Mouse (Mus musculus) ovary, adult 18-20 months (tissue): Measurements from ENCODE around the gene Tes.
A peak's percentile ranks its signal among the peaks of the same experiment; 100 is the strongest.

Experiments
- DNase-seq: peaks from one replicate; pipeline ENCODE4 v3.0.0; 2022; ENCODE audit warnings: low spot score, mixed read lengths

Gene Tes

DNA sequence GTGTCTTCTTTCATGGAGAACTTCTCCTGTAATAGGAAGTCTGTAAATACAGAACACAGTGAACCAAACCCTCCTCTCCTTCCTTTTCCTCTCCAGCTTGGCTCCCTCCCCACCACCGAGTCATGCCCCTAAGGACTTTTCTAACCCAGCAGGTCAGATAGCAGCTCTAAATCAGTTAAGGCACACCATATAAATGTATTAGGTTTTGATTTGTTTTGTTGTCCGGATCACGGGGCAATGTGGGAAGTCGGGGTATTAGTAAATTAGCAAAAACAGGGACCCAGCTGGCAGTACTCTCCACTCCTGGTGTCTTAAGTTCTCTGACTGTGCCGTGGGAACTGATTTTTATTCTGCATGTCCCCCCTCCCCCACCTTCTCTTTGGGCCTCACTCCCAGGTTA is 14.4 kb downstream of the Tes start:
- no peak for DNase-seq

DNA sequence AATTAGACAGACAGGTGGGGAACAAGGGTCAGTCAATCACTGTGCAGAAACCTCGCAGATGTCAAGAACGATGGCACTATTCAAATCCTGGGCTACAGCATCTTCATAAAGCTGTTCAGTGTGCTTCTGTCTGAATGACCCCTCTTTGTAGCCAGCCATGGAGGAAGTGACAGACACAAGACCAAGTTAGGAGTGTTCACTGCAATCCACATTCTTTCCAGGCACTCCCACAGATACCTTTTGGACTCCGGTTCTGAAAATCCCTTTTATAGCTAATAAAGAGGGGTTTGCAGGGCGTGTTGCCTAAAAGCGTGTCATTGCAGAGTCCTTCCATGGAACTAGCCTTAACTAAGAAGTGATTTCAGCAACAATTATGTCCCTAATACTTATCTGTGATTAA is 14.9 kb downstream of the Tes start:
- DNase-seq, result no peak

DNA sequence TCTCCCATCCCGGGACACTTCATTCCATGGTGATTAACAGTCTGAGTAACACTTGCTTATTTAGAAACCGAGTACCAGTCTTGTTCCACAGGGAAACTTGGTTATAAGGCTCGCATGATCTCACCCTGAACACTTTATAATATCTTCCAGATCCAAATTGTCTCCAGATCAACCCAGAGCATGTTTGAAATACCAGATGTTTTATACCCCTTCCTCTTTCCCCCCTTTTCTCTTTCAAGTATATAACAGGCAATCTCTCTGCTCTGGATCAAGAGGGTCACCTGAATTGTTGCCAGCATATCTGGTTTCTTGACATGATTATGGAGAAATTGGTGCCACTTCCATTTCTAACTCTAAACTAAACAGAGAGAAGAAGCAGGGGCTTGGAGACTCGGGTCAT is 17.3 kb downstream of the Tes start:
- no peak for DNase-seq

DNA sequence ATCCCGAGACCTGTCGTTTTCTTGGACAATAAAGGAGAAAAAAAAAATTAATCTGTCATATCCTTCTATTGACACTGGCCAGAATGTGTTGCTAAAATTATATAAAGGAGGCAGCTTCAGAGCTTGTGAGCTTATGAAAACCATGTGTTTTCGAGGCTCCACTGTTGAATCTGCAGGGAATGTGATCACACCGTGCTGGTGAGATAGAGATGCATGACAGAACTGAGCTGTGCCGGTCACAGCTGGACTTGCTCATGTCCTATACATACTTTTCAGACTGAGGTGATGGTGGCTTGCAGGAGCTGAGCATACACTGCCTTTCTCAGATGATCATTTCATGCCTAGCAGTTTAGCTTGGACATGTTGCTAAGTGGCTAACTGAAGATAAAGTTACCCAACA is 17.9 kb downstream of the Tes start:
- DNase-seq, result no peak

DNA sequence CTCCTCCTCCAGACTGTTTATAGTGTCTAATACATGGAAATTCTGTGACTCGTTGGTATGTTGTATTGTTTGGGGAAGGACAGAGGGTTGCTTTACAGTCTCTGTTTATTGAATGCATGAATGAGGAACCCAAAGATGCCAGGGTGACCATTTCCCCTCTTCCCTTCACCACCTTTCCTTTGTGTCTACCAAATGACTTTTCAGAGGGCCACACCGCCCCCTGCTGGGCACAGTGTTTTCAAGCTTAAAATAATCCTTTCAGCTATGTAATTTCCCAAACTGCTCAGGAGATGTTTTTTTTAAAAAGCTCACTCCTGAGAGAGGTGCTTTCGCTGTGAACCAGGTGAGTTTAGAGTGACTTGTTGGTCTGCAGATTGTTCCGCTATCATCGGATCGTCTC is 22.5 kb downstream of the Tes start:
- peak; percentile 35 for DNase-seq

DNA sequence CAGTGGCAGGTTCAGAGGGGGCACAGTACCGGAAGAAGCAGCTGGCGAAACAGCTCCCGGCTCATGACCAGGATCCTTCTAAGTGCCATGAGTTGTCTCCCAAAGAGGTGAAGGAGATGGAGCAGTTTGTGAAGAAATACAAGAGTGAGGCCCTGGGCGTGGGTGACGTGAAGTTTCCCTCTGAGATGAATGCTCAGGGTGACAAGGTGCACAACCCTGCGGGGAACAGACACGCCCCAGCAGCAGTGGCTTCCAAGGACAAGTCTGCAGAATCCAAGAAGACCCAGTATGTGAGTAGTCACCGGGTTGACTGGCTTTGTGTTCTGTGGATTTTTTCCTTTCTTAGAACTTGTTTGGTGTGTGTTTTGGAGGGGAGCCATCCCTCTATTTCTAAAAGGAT is 32.4 kb downstream of the Tes start:
- DNase-seq, result no peak

DNA sequence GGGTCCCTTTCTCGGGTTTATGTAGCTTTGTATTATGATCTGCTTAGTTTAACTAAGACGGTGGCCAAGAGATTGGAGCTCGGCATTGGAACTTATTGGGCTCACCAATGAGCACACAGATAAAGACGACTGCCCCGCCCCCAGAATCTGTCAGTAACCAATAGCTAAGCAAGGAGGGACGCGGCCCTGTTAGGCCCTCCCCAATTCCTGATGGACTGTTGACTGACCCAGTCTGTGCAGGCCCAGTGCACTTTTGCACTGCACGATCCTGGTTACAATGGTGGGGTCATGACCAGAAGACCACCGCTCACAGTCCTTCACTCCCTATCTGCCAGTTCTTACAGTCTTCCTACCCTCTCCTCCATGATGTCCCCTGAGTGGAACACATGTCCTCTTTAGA is 33.6 kb downstream of the Tes start:
- DNase-seq, result no peak

DNA sequence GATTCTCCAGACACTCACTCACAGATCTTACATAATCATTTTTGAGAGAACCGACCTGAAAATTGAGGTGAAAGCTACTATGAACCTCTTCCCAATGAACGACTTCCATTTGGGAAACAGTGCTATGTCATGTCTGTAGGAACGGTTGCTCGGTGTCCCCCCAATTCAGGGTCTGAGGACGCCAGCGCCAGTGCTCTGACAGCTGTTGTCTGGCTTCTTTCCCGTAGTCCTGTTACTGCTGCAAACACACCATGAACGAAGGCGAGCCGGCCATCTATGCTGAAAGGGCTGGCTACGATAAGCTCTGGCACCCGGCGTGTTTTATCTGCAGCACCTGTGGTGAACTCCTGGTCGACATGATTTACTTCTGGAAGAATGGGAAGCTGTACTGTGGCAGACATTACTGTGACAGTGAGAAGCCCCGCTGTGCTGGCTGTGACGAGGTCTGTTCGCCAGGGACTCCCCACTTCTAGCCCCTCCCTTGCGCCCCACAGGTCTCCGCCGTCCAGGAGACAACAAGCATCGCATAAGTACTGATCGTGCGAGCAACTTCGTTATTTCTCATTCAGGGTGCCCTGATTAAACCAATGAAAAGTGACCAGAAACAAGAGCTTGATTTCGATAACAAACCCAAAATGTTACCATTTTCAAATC is 34.7 kb downstream of the Tes start:
- no peak for DNase-seq

DNA sequence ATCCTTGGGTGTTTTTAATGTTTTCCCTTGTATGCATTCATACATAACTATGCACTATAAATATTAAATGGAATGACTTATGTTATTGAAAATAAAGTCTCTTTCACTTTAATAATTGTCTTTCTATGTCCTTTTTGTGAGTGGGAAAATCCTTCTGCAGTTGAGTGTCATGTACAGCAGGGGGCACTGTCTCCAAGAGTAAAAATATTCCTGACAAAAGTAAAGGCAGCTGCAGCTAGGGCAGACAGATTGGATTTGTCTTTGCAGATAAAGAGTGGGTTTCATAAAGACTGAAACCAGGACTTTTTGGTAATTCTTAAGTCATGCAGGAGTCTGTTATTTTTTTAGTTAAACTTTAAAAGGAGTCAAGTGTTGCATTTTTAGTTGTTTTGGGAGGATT is 40.8 kb downstream of the Tes start:
- DNase-seq, result no peak

DNA sequence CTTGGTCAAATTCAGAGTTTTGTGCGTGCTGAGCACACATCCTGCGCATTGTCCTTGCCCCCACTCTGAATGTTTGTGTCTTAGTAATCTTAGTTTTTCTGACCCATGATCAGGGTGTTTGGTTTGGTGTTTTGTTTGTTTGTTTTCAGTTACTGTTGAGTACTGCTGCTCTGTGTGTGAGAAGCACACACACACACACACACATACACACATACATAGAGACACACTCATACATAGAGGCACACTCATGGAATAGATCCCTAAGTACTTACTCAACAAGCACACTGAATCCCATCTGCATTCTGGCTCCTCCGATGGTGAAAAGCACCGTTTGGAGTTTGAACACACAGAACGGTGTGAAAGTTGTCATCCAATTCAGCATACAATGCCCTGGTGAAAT is 41.5 kb downstream of the Tes start:
- DNase-seq, result no peak

DNA sequence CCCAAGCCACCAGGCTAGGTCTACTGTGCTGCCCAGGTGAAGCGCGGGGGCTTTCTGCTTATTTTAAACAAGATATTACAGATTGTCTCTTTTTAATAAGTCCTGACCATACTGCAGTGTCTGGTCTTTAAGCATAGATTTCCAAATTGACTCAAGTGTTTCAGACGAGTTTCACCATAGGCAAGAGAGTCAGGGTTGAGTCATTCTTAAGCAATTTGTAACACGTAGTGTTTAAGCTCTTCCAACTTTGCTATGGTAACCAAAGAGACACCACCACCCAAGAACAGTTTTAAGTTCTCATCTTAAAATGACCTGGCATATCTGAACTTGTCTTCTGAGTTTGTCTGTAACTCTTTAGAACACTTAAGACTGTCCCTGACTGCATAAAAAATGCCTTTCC is 44.3 kb downstream of the Tes start:
- no peak for DNase-seq

DNA sequence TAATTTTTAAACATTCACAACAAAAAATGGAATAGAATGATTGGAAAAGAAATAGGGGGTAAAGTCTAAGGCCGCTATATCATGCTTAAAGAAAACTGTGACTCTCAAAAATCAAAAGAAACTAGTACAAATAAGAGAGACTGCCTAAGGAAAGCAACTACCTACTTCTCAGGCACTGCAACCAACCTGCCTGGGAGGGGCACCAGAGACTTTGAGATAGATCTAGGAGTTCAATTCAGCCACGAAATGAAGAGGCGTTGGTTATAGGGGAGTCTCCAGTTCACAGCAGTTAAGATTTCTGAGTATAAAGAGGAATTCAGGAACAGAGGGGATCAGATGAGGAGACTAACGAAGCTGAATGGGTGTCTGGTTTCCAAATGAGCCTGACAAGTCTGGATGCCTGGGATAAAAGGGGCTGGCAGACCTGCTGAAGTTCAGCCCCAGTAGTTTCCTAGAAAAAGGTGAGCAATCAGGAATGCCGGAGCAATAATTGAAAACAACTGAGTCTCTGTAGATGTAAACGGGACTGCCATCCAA is 45.7 kb downstream of the Tes start:
- no peak for DNase-seq

DNA sequence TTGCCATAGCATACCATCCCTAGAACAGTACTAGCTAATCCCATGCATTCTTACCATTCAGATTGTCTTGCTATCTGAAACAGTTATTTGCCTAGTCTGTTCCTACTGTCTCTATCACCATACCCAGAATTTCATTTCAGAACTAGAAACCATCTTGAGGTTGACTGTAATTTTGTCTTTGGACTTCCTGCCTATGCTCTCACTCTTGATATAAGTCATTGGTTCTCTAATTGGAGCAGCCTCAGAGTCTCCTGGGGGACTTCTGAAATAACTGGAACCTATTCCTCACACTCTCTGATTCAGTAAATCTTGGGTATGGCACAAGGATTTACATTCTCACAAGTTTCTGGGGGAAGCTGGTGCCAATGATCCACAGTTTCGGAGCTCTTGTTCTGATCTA is 47.1 kb downstream of the Tes start:
- no peak for DNase-seq

DNA sequence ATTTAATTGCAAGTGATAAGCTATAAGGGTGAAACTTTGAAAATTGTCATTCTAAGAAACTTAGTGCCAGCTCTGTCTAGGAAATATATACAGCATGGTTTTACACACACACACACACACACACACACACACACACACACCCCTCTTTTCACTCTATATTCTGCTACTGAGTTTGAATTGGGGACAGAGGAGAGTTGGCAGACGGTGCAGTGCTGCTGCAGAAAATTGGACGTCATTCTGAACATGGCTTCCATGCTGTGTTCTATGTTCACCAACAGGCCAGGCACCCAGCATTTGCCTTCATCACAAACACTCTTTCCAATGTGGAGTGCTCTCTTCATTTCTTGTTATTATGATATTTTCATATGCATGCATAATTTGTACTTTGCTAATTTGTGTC is 48.0 kb downstream of the Tes start:
- no peak for DNase-seq

DNA sequence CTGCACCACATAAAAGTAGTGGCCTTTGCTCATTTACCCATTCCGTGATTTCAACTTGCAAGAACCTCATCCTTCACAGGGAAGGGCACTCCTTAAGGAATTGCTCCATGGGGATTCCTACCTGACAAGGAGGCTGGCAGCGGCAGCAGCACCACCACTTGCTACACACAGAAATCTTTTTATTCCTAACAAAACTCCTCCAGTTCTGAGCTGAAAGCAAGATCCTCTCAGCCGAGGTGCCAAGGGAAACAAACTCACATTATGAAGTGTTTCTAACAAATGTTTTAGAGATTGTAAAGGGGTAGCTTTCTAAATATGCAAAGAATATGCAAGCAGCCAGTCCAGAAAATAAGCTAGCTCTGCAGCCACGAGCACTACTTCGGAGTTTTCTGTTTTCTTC is 49.6 kb downstream of the Tes start:
- DNase-seq, result no peak

DNA sequence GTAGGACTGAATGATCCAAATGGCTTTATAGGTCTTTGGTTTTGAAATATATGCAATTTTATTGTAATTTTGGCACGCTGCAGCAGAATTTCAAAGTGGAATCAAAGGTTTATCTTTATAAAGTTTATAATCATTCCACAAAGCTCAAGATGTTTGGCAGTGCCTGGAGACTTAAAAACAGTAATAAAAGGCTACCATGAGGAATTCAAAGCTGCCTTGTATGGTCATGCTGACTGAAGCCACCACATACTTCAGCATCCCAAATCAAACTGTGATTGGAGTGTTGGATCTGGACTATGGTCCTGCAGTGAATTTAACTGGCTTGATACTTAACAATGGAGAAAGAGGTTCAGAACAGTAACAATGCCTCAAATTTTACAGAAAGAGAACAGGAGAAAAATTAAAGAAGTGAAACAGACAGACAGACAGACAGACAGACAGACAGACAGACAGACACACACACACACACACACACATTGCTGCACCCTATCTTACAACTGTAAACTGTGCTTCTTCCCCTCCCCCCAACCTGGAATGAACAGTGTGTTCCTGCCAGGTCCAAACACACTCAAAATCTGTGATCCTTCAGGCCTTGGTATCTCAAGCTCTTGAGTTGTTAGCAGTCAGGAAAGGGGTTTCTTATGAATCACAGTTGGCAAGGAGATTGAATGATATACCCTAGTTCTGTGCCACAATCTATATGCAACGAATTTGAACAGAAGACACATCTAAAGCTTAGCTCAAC is 50.3 kb downstream of the Tes start:
- peak; percentile 18 for DNase-seq

DNA sequence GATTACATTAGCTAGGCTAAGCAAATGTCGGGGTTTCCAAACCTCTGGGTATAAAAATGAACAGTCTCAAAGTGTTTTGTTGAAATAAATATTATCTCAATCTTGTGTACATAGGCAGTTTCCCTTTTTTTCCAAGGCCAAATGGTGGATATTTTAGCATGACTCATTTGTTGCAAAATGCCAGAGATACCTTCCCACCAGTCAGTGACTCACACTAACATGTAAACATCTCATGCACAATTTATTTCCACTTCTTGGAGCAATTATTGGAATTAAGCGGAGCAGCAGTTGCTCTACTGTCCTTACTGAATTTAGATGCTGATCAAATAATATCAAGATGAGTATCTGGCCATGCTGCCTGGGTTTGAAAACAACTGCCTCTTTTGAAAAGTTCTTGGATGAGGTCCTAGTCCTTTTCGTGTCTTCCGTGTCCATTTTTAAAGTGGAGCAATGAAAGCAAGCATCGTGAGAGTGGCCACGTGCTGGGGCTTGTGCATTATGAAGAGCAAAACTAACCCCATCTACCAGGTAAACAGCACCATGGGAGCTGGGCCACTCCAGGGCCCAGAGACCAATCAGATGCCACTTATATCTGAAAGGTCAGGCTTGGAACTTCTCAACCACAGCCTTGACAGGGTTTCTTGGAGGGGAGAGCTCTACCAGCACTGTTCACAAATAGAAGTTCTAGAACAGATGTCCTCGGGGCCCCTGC is 54.7 kb downstream of the Tes start:
- DNase-seq, result no peak

DNA sequence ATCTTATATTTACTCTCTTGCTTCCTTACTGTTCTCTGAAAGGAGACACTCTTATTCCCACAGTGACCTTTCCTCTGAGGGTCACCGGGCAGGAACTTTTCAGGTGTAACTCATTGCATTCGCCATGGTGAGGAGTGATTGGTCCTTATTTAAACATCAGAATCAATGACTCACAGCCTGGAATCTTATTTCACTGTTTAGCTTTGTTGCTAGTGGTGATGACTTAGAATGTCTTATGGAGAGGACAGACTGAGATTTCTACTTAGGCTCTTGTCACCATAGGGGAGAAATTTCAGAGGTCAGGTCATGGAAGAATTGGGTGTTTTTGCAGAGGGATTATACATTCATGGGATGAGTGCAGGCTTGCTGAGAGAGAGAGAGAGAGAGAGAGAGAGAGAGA is 75.1 kb downstream of the Tes start:
- no peak for DNase-seq

DNA sequence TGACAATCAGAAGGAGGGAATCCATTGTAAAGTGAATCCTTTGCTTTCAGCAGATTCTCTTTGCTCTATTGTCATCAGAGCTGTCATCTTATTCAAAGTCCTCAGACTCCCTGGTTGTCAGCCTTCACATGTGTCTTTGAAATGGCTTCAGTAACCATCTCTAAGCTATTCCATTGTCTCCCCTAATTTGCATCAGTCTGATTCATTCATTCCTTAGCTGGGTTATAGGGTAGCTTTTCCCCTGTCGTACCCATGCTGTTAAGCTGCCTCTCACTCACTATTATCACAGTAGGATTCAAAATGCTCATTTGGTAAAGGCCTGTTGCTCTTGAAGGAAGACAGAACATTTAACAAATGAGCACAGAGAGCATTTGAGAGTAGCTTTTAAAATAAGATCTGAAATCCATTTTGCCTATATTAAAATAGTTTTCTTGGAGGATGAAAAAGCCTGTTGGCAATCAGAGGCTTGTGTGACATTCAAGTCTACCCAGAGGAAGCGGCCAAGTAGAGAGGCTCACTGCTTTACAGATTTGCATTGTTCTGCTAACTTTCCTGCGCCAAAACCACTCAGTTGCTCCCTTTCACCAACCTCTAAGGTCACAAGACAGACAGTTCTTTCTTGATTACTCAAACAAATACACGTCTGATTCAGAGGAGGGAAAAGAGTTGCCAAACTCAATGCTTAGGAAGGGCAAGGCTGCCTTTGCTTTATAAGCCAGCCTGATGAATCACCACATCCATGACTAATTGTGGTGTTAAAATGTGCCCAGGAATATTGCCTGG is 77.8 kb downstream of the Tes start:
- peak; percentile 10 for DNase-seq

DNA sequence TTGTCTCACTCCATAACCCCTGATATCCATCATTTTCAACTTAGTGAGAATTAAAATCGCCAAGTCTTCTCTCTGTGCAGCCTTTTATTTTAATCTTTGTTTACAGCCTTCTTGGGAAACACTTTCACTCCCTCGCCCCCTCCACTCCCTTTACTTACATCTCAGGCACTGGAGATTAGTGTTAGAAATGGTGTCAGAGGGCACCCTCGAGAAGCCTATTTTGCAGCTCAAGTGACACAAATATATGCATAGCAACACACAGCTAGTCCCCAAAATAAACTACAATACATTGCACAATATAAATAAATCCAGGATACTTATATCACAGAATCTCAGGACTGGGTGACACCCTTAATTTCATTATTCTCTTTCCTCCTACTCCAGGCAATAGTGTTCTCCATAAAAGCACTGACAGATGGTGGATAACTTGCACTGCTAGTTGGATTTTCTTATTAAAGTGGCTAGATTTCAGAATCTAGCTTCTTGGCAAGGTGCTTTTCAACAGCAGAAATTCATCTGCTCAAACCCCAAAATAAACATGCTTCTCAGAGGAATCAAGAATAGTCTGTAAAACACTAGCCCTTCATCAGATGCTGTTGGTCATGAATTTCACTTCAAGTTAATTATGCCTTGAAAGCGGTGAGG is 86.2 kb downstream of the Tes start:
- DNase-seq, result no peak

DNA sequence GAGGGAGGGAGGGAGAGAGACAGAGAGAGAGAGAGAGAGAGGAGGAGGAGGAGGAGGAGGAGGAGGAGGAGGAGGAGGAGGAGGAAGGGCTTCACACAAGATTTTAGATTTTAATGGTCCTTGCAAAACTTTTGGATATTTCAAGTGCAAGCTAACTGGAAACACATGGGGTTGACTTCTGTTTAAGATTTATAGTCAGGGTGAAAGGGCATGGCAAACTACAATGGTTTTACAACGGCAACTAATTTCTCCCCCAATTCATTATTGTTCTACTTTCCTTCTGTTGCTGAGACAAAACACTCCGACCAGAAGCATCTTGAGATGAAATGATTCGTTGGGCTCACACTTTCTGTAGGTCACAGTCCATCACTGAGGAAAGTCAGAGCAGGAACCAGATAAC is 87.6 kb downstream of the Tes start:
- DNase-seq, result no peak
